Mouse (Mus musculus) megakaryocyte, embryonic 14.5 days (primary cell): ENCODE data around the gene Arglu1.

Experiments used
- FLI1 ChIP-seq: IDR thresholded peaks from 2 replicates; pipeline ENCODE4 v1.6.1; 2012; ENCODE audit warnings: low read length, inconsistent platforms, mixed read lengths
- GATA1 ChIP-seq: IDR thresholded peaks from 3 replicates; pipeline ENCODE4 v1.6.1; 2012; ENCODE audit warnings: mixed read lengths, low read length, inconsistent platforms, borderline replicate concordance

DNA sequence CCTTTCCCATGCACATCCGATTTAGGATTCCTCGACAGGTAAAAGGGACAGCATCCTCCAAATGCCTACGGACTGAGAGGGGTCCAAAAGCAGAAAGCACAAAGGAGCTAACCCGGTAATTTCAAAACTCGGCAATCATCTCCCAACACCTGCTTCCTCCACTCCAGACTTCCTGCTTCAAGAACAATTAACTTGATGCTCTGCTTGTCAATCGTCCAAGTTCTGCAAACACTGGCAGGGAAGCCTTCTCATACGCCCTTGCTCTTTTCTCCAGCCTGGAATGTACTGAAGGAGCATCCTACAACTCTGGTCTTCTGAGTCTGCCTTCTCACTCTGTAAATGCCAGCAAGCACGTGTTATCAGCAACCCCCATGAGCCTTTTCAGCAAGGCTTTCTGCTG is 66.8 kb downstream of the Arglu1 start:
- TF ChIP-seq GATA1 (no peak), FLI1 (no peak)
